Mouse (Mus musculus) spleen, postnatal 36 days (tissue): Measurements from ENCODE around the gene Zfp473.
"Not testable (repeated sequence)": the region's sequence is repeated elsewhere in the genome, so short reads cannot be mapped to it uniquely, and the experiment has no call there.

Experiments used
- DNase-seq, 2 experiments: peaks; one replicate each; pipeline ENCODE4 v3.0.0; 2022; ENCODE audit warnings: low spot score in 2 of 2, mixed read lengths in 1 of 2

Gene Zfp473

DNA sequence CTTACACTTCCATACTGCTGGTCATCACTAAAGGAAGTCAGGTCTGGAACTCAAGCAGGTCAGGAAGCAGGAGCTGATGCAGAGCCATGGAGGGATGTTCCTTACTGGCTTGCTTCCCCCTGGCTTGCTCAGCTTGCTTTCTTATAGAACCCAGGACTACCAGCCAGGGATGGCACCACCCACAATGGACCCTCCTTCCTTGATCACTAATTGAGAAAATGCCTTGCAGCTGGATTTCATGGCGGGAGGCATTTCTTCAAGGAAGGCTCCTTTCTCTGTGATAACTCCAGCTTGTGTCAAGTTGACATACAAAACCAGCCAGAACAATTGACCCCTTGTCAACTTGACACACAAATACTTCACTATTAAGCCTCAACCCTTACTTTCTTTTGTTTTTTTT is at the start of gene Zfp473:
TSS of gene Zfp473 (minus strand) at position 101 of the 400 bp plus-strand sequence.
- not testable (repeated sequence) for DNase-seq

DNA sequence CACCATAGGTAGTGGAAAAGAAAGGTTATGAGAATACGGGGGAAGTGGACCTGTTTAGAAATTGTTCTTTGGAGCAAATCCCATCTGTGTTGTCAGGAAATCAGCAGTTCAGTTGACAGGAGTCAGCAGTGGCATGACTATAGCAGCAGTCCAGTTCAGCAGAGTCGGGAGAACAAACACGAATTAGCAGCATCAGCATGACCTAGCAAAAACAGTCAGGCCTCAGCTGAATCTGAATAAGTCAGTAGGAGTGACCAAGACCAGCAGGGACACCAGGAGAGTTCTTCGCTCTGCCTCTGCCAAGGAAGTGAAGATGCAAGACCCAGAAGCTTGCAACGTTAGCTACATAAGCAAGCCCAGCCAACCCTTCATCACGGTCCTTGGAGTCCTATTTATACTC is 41.9 kb upstream of the Zfp473 start:
- DNase-seq: no peak

- DNase-seq: no peak
Measured at GRCm38 (mm10) chr7:44790066-44790465, 39.2 kb upstream of the Zfp473 start.

DNA sequence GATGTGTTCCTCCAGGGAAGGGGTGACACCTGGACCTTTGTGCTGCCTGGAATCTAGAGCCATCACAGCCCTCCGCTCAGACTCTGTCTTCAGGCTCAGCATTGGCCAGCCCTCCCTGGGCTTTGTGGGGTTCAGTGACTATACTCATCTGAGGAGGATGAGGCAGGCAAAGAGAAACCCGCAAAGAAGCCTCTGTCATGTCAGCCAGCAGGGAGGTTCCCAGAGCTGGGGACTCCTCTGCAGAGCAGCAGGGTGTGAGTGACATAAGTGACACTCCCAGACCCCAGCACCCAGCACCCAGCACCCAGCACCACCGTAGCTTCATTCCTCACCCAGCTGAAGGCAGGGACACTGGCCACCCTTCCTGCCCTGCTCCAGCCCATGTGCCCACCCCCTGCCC is 38.7 kb upstream of the Zfp473 start:
- no peak for DNase-seq

DNA sequence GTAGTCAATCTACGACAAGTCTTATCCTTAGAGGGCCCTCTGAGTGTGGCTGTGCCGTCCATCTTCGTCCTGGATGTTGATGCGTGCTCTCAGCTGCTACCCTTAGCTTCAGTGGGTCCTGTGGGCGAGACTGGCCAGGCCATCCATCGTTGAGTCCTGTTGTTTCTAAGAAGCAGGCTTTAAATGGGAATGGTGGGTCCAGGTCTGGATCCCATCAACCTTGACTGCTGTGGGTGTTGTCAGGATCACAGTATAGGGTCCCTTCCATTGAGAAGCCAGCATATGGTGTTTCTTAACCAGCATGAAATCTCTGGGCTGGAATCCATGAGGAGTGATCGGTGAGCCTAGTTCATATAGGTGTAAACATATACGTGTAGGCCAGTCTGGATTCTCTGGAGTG is 29.3 kb upstream of the Zfp473 start:
- no peak for DNase-seq

DNA sequence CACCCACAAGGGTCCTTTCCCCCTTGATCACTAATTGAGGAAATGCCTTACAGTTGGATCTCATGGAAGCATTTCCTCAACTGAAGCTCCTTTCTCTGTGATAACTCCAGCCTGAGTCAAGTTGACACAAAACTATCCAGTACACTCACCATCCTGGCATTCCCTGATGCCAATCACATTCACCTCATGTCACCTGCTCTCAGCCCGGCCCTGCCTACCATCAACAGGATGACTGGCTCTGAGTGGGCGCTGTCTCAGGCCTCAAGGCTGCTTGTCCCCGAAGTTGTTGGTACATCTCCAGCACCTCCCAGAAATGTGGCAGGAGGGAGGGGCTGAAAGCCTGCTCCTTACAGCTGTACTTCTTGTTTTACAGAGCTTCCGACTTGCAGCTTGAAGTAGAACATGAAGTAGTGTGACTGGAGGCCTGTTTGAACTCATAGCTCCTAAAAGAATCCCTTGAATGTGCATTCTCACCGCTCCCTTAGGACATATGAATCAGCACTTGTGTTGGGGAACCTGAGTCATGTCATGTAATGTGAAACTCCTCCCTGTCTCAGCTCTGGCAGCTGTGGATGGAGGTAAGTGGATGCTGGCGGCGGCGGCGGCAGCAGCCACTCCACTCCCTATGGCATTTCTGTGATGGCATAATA is 26.1 kb upstream of the Zfp473 start:
- DNase-seq: no peak

DNA sequence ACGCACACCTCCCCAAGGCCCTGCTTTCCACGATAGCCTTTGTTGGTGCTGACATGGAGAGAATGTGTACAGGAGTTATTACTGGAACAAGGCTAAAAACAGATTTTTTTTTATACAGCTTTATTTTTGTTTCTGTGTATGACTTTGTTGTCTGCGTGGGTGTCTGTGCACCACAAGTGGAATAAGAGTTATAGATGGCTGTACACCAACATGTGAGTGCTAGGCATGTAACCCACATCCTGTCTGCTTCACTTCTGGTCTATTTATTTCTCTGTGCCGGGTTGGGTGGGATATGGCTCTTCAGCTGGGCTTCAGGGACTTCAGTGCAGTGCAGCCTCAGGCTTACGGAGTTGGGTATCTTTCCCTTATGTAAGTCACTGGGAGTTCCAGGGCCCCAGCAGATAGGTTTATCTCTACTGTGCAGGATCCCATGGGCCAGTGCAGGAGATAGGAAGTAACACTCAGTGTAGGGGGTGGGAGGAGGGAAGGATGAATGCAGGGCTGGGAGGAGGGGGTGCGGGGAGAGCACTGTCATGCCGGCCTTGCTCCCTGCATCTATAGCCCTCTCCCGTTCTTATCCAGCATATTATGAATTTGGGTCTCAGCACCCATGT is 21.8 kb upstream of the Zfp473 start:
- peak; percentile 13 to 34 for DNase-seq

DNA sequence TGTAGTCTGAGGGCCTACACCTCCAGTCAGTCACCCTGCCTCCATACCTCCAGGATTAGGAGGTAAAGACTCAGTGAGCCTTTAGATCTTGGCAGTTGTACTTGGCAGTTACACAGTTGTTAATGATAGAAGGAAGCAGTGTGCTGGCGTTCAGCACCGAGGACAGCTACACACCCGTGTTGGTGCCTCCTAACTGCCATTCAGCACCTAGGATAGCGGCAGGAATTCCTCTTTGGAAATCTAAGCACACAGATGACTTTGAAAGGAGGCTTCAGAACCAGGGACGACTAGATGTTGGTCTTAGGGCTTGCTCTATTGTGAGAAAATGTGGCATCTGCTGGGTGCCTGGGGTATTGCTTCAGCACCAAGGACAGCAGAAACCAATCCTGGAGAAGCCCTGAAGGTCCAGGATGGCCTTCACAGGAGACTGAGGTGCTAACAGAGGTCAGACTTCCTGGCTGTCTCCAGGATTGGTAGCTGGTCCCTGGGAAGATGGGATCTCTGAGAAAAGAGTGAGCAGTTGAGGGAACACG is 19.3 kb upstream of the Zfp473 start:
- DNase-seq: peak in 1 of 2 experiments; percentile 10

- peak; percentile 21 to 40 for DNase-seq
Measured at GRCm38 (mm10) chr7:44768129-44768528, 17.3 kb upstream of the Zfp473 start.

DNA sequence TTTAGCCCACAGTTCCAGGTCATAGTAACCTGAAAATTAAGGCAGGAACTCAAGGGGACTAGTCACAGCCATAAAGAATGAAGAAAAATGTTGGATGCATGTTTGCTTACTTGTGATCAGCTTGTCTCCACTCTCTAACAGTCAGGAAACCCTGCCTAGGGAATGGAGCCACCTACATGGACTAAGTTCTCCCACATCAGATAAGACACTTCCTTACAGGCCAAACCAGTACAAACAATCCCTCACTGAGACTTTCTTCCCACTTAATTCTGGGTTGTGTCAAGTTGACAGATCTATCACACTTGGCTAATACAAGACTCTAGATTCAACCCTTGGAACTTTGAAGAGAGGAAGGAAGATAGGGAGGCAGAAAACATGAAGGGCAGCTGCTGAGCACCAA is 9.5 kb upstream of the Zfp473 start:
- no peak for DNase-seq

GRCm38 (mm10) chr7:44757164-44757563 is 6.3 kb upstream of the Zfp473 start:
- DNase-seq: no peak

DNA sequence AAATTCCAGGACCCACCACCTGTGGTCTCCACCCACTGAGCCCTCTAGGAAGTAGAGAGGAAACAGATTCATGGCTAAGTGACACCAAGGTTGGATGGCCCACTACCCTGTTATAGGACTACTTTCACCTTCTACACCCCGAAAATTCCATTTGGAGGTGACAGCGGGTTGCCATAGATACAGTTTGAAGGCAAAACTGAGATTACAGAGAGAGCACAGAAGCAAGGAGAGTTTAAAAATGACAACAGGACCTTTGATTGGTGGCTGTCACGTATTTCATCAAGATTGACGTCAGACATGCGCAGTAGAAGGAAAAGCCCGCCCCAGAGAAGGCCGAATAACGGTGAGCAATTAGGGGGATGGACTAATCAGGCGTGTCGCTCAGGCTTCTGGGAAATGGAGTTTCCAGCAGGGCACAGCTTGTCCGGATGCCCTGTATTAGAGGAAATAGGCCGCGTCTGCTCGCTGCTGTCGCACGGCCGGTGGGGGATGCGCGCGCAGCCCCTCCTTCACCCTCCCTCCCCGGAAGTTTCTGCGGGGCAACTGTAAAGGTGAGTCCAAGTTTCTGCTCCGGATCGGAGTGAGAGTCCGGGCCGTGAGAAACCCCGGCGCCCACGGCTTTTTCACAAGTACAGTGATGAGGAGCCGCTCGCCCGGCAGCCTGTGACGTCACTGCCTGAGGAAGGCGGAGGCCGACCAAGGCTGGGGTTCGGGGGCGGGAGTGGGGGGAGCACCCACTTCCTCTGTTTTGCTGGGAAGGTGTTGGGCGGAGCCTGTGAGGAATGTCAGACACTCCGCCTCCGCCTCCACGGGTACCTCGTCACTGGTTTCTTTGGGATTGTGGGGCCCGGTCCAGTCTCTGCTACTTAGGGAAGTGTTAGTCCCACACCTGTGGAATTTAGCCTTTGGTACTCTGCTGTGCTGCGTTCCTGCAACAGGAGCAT is 2.5 kb downstream of the Zfp473 start, which contains the start of gene Vrk3:
TSS of gene Vrk3 (plus strand) at position 313 of the 944 bp plus-strand sequence.
- peak; percentile 97 to 98 for DNase-seq

GRCm38 (mm10) chr7:44747115-44747514 is 3.7 kb downstream of the Zfp473 start:
- DNase-seq: no peak

- DNase-seq: peak; percentile 79 to 81
Measured at GRCm38 (mm10) chr7:44745076-44745475, 5.8 kb downstream of the Zfp473 start.

GRCm38 (mm10) chr7:44744270-44744669 is 6.6 kb downstream of the Zfp473 start:
- DNase-seq: no peak

DNA sequence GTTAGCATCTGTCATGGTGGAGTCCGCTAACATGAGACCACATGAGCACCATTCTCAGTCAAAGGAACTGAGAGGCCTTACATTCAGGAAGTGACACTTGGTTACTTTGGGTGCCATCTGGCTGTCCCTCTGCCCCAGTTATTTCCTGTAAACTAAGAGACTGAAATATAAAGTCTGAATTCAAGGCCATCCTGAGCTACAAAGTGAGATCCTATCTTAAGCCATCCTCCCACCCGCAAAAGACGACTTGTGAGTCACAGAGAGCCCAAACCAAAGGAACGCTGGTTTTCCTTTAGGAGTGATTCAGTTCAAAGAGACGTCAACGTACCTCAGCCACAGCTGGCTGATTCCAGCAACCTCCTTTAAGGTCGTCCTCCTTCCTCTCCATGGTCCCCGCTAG is 9.5 kb downstream of the Zfp473 start:
- peak; percentile 13 to 32 for DNase-seq

DNA sequence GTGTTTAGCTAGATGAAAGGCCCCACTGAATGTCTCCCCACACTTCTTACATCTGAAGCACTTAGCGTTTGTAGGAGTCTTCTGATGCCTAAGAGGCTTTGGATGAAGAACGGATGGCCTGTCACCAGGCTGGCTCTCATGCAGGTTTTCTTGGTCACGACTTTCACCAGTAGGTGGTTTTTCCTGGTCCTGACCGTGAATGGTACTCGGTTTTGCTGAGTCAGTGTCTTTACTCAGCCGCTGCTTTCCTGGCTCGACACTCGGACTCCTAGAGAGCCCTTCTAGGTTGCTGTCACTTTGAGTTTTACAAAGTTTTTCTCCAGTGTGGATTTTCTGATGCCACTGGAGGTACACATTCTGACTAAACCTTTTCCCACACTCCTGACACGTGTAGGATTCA is 17.1 kb downstream of the Zfp473 start:
- no peak for DNase-seq

- DNase-seq: no peak
Measured at GRCm38 (mm10) chr7:44728082-44728975, 22.5 kb downstream of the Zfp473 start.

DNA sequence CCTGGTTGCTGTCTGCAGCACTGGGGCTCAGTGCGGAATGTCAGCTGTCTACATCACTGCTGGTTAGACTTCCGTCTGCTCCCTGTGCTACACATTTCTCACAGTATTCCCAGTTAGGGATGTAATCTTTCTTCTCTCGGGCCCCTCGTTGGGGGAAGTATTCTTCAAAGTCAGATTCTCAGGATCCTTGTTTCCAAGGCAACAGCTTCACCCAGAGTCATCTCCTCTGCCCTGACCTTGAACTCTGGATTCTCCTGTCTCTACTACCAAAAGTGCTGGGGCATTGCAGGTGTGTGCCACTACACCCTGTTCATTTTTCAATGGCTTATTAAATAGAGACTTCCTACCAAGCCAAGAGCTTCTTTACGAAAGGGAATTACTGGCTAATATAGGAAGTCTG is 23.7 kb downstream of the Zfp473 start:
- no peak for DNase-seq

DNA sequence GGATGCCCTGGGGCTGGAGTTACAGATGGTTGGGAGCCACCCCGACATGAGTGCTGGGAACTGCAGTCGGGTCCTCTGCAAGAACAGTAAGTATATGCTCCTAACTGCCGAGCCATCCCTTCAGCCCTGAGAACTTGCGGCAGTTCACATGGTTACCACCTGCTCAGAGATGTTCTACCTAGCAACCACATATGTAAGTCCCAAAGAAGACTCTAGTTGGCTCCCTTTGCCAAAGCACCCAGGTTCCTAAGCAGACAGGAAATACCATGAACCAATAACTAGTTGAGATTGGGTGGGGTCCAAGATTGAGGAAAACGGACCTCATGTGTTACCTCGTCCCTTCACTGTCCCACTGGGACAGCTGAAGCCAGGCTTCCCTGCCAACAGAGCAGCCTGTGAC is 24.5 kb downstream of the Zfp473 start:
- peak; percentile 52 to 68 for DNase-seq

DNA sequence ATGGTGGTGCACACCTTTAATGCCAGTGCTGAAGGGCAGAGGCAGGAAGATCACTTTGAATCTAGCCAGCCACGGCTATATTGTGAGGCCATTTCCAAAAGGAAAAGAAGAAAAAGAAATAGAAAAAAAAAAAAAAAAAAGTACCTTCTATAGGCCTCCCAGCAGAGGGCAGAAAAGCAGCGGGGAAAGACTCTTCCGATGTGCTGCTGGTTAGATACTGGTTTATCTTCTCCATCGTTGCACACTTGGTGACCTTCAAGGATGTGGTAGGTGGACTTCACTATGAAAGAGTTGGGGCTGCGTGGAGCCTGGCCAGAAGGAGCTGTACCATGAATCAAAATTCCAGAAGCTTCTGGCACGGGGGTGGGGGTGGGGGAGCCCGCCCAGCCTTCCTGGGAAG is 26.5 kb downstream of the Zfp473 start:
- DNase-seq: peak; percentile 10 to 18
